Mouse (Mus musculus) lung, postnatal 0 days (tissue): ENCODE data around the gene Mcidas. TPM values are rescaled to one million over a fixed set of nuclear protein-coding genes. Genes with fewer than 3 reads are reported as not detected.
A peak's percentile ranks its signal among the peaks of the same experiment; 100 is the strongest.

Experiments used
- ATAC-seq: fragments of 200-750 bp; cut with Nextera tagmentation; 2 replicates; pipeline ENCODE4 v1.8.0; 2017; ENCODE audit warnings: moderate library complexity
- DNase-seq: peaks from one replicate; pipeline ENCODE4 v3.0.0-alpha.2; 2016; ENCODE audit warnings: low spot score
- H3K27ac ChIP-seq: fragments of 300-500 bp; sonication (generic); 2 replicates; pipeline ENCODE4 v1.5.1; 2014; ENCODE audit warnings: antibody characterized with exemption, mild to moderate bottlenecking, low read length, mixed read lengths
- H3K27me3 ChIP-seq: fragments of 300-500 bp; sonication (generic); replicated peaks from 2 replicates; pipeline ENCODE4 v1.6.1; 2014; ENCODE audit warnings: low read length, mixed read lengths; ENCODE audit not compliant: insufficient read depth
- H3K36me3 ChIP-seq: fragments of 300-500 bp; sonication (generic); 2 replicates; pipeline ENCODE4 v1.6.1; 2014; ENCODE audit warnings: low read length, mixed read lengths; ENCODE audit not compliant: insufficient read depth
- H3K4me1 ChIP-seq: fragments of 300-500 bp; sonication (generic); 2 replicates; pipeline ENCODE4 v1.6.1; 2014; ENCODE audit warnings: antibody characterized with exemption, low read depth, low read length, mixed read lengths; ENCODE audit not compliant: insufficient read depth
- H3K4me2 ChIP-seq: fragments of 300-500 bp; sonication (generic); replicated peaks from 2 replicates; pipeline ENCODE4 v1.6.1; 2014; ENCODE audit warnings: low read depth, mild to moderate bottlenecking, low read length, moderate library complexity, mixed read lengths
- H3K4me3 ChIP-seq: fragments of 300-500 bp; sonication (generic); 2 replicates; pipeline ENCODE4 v1.5.1; 2014; ENCODE audit warnings: low read depth, low read length
- H3K9ac ChIP-seq: fragments of 300-500 bp; sonication (generic); replicated peaks from 2 replicates; pipeline ENCODE4 v1.6.1; 2014; ENCODE audit warnings: low read depth, mild to moderate bottlenecking
- H3K9me3 ChIP-seq: fragments of 300-500 bp; sonication (generic); 2 replicates; pipeline ENCODE4 v1.6.1; 2016; ENCODE audit warnings: low read length, mixed read lengths
- CTCF ChIP-seq: IDR thresholded peaks from 2 replicates; pipeline ENCODE4 v1.5.1; 2016; ENCODE audit warnings: antibody characterized with exemption, mild to moderate bottlenecking
- EP300 ChIP-seq: IDR thresholded peaks from 2 replicates; pipeline ENCODE4 v1.6.1; 2016; ENCODE audit warnings: antibody characterized with exemption, mild to moderate bottlenecking, control low read depth
- WGBS: fragments of 180-500 bp; shearing (Covaris S2); extraction: QIAGEN DNeasy Blood & Tissue Kit; methylation state at CpG from one replicate; pipeline ENCODE4 v1.1.7; 2014; 5-methylcytosine and 5-hydroxymethylcytosine counted together
- microRNA counts: library from miRNA; unstranded; fragments of <30 nt; microRNA quantifications from one replicate; lab custom pipeline; 2015
- microRNA-seq: library from miRNA; unstranded; fragments of <30 nt; microRNA quantifications from one replicate; pipeline ENCODE4, GENCODE M21; 2016
- polyA plus RNA-seq: library from polyadenylated mRNA; unstranded; fragments of >200 nt; fragmentation: Nextera tagmentation; extraction: Ambion mirVana; gene quantifications from 2 replicates; pipeline ENCODE4 v1.2.1, GENCODE M21; 2015

Gene Mcidas
- polyA plus RNA-seq, 1 experiment from 2014 or later, result 1.1 TPM

GRCm38 (mm10) chr13:113047647-113048046 lies 54.0 kb downstream of the Mcidas start:
- ATAC-seq, result no peak
- Histone ChIP-seq H3K27me3 (no peaks in the 10 kb centered on the region), H3K9me3 (no peaks in the 10 kb centered on the region), H3K4me3 (no peak overlapping the region), H3K27ac (no peak overlapping the region), H3K4me2 (no peak overlapping the region), H3K9ac (no peak overlapping the region), H3K4me1 (0 out of 2 replicates have a peak, but pooled peaks cover 6% of the 10 kb centered on the region), H3K36me3 (no peaks in the 10 kb centered on the region)
- no peak for DNase-seq
- TF ChIP-seq EP300, result no peak
- TF ChIP-seq CTCF, result peak; percentile 27; the same call in 1 of the 2 replicates
- 48% methylated on average over 3 of the region's 3 CpGs for whole genome bisulfite sequencing

MicroRNAs within 50 kb of the gene (microRNA counts, 519-probe panel; counts per million panel counts)
- microRNA mmu-miR-449a (lab: Ali Mortazavi, UCI) (6,129 counts per million, percentile 80 among the panel's probes with 10 or more counts), microRNA mmu-miR-449b (lab: Ali Mortazavi, UCI) (not detected), microRNA mmu-miR-449c (lab: Ali Mortazavi, UCI) (not detected)

Small RNA genes lying within 50 kb of the gene (microRNA-seq; reads per million reads assigned to microRNA genes)
- 24,170 reads per million, percentile 97 among the genes with 10 or more reads in this experiment for gene Mir449a
- gene Mir449b, result 10.3 reads per million, percentile 22 among the genes with 10 or more reads in this experiment
- 22.0 reads per million, percentile 30 among the genes with 10 or more reads in this experiment for gene Mir449c

Other genes with a start within 250 kb of the Mcidas start
- 247 and 292 TPM in 2 replicates for gene Plpp1, start 193.1 kb upstream of the Mcidas start, polyA plus RNA-seq
- 24.3 and 29.3 TPM in 2 replicates for gene Mtrex, start 66.4 kb upstream of the Mcidas start, polyA plus RNA-seq
- gene Dhx29, start 66.4 kb upstream of the Mcidas start, polyA plus RNA-seq, result 22.8 and 23.5 TPM in 2 replicates
- gene Ccno, start 6.0 kb upstream of the Mcidas start, polyA plus RNA-seq, result 6.0 and 6.2 TPM in 2 replicates
- gene Cdc20b, start 41.3 kb downstream of the Mcidas start, polyA plus RNA-seq, result 0.47 and 0.73 TPM in 2 replicates
- gene Gpx8, start 52.6 kb downstream of the Mcidas start, polyA plus RNA-seq, result 132 and 135 TPM in 2 replicates
- gene Gzma, start 107.1 kb downstream of the Mcidas start, polyA plus RNA-seq, result 5.1 and 8.0 TPM in 2 replicates
- 4.8 and 5.3 TPM in 2 replicates for gene Esm1, start 215.8 kb downstream of the Mcidas start, polyA plus RNA-seq
- not detected in 2 replicates for gene Gzmk, start 232.1 kb downstream of the Mcidas start, polyA plus RNA-seq